Mouse (Mus musculus) cerebellum, adult 9-11 months (tissue): ENCODE data around the gene Cyp4f13.
A peak's percentile ranks its signal among the peaks of the same experiment; 100 is the strongest.

ENCODE experiments used
- DNase-seq: peaks from one replicate; pipeline ENCODE4 v3.0.0; 2022

Cyp4f13 gene

DNA sequence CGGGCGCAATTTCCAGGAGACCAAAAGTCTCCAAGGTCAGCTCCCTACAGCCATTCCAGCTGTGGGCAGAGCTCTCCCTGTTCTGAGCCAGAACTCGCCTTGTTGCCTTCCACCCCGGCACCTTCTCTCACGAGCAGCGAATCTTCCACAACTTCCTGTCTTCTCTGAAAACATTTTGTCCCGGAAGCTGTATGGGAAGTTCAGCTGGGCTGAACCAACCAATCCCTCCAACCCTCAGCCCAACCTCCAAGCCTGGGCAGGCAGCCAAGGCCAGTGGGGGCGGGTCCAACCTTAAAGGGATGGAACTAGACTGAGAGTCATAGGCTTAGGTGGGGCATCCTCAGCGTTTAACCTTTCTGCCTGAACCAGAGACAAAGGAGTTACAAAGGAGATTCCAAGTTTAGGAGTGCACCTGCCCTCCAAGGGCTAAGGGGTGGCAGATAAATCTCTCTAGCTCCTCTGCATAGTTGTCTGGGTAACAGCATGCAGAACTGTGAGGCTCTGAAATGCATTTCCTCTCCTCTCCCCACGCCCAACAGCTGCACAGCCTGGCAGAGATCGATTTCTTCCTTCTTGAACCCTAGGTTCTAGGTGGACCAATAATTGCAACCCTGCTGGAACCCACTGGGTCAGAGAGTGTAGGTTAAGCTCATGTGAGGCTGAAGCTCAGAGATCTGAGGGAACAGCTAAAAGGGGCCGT, at the start of gene Cyp4f13:
Gene Cyp4f13, minus strand, starts transcription at position 188 of the 700 bp plus-strand sequence.
- peak; percentile 91 for DNase-seq

DNA sequence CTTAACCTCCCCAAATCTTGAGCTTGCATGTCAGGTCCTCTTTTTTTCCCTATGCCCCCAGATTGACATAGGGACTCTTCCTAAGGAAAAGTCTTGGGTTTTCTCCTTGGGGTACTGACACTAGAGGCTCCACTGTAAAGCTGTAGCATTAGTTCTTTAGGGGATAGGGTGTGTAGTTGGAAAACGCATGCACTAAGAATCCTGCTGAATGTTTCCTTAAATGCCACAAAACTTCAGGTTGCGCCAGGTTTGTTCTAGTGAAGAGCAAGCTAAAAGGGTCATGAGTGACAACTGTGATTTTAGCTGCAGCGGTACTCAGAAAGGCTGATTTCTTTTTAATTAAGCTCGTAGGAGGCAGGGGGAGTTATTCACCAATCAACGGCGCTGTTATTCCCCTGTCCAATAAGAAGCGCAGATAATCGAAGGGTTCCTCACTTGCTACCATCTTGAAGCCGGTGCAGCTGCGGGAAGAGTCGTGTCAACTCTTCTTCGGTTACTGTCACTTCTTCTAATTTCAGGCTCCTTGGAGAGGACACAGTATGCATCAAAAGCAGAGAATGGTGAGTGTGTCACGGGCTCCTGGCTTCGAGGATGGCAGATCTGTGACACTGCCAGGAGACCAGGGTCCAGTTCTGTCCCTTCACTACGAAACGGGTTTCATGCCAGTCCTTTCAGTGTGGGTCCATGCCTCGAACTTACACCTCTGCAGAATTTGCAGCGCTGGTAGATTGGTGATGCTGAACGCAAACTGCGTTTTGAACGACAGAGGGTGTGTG, 45.7 kb upstream of the Cyp4f13 start, which contains the start of gene Zfp952:
Gene Zfp952, plus strand, starts transcription at position 431 of the 776 bp plus-strand sequence.
- peak; percentile 83 for DNase-seq

DNA sequence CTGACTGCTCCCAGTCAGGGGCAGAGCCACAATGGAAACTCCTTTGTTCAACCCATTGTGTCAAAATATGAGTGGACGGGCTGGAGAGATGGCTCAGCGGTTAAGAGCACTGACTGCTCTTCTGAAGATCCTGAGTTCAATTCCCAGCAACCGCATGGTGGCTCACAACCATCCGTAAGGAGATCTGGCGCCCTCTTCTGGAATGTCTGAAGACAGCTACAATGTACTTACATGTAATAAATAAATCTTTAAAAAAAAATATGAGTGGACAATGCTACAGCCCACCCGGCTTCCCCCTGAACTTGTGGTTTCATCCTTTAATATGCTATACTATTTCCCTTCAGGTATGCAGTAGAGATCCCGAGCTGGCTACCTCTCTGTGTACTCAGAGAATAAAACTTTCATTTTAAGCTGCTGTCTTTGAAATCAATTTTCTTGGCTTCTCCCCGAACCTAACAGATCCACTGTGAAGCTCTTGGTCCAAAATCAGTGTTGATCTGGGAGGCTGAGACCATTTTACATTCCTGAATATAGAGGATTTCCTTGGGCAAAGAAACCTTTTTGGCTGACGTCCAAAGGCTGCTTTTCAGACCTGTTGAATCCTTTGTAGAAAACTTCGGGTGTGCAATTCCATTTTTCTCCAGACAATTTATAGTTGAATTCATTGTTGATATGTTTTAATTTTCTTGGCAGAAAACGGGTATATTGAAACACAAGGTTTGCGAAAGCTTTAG, 44.9 kb upstream of the Cyp4f13 start:
- peak; percentile 18 for DNase-seq

DNA sequence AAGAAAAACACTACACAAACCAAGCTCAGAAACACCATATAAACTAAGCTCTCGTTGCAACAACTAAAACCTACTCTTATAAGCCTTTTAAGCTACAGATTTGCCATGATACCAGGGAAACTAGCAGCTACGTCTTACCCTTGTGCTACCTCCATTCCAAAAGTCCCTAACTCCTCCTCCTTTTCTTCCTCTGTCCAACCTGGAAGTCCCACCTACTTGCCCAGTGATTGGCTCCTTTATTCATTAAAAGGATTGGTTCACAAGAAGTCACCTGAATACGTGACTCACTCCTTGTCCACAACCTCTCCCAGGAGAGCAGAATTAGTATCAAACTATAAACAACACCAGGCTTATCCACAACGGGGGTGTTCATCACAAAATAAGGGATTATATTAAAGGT, 39.1 kb upstream of the Cyp4f13 start:
- no peak for DNase-seq

DNA sequence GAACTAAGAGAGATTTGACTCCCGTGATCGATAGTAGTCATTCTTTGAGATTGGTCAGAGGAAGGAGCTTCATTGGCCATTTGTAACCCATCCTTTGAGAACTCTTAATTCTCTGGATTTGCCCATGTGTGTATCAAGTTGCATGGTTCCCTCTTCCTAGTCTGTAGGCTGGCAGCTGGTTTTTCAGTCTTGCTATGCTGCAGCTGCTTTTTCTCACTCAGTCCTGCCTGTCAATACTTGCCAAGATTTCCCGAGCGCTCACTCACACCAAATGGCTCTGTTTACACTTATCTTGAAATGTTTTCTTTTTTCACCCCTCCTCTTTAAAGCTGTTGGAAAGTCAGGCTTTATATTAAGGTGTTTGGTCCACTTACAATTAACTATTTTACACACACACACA, 34.2 kb upstream of the Cyp4f13 start:
- DNase-seq: no peak

DNA sequence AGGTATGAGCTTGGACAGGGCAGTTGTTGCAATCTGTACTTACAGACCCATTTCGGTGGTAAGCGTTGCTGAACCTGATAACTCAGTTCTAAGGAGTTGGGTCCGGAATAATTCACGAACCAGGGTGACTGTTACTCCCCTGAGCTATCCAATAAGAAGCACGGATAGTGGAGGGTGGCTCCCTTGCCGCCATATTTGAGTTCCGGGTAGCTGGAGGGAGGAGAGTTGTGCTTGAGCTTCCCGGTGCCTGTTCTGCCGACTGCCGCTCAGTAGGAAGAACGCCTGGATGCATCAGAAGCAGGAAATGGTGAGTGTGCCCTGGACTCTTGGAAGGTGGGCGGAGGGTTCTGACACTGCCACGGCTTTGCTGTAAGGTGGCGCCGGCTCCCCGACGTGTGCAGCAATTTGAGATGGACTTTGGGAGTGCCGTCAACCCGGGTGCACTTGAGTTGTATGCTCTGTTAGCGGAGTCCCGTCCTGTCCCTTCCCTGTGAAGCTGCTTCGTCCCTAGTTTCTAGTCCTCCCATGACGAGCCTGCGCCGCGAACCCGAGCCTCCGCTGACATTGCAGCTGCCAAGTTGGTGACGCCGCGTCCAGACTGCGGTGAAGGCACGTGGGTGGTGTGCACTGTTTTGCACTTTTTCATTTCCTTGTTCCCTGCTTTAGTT, 18.6 kb upstream of the Cyp4f13 start, which contains the start of gene Zfp472:
Gene Zfp472, plus strand, starts transcription at position 192 of the 668 bp plus-strand sequence.
- peak; percentile 90 for DNase-seq

DNA sequence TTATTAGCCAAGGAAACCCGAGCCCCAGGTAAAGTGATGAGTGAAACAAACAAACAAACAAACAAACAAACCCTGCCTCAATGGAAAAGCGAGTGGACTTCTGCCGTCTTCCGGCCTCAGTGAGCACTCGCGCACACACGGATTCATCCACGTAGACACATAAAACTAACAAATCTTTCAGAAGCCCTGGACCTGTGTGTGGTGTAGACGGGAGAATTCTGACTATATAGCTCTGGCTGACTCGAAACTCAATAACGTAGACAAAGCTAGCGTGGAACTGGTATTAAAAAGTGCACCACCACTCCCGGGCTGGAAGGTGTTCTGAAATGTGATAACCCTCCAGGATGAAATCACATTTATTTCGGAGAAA, 18.0 kb upstream of the Cyp4f13 start:
- DNase-seq: no peak

DNA sequence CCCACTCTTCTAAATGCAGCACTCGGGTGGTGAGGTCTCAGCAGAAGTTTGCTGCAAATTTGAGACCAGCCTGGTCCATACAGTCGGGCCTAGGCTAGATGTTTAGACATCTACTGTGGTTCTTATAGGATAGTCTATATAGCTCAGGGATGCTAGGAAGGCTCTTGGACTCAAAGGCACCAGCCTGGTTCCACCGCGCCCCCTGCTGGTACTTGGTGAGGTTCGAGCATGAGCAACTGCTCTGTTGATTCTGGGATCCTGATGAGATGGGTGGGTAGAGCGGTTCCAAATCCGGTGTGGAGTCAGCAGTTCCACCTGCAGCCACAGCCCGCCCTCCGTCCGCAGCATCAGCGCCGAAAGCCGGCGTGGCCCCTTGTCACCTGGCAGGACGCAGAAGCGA, 4.2 kb upstream of the Cyp4f13 start:
- DNase-seq: peak; percentile 83

DNA sequence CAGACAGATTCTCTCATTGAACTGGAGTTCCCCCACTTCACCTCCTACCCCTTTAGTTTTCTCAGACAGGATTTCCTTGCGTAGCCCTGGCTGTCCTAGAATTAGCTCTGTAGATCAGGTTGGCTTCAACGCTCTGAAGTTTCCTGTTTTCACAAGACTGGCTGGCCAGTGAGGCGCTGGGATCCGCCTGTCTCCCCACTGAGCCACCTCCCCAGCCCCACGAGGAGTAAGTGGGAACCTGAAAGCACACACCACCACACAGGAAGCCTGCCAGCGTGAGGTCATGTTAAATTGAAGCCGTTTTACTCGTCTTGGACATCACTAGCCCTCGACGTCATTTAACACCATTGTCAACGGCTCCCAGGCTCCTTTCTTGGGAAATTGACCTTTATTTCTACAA, 3.8 kb upstream of the Cyp4f13 start:
- no peak for DNase-seq

DNA sequence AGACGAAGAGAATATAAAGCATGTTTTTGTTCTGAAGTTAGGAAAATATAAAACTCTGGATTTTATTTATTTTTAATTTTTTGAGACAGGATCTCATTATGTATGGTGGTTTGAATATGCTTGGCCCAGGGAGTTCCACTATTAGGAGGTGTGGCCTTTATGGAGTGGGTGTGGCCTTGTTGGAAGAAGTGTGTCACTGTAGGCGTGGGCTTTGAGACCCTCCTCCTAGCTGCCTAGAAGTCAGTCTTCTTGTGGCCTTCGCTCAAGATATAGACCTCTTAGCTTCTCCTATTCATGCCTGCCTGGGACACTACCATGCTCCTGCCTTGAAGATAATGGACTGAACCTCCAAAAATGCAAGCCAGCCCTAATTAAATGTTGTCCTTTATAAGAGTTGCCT, 2.9 kb upstream of the Cyp4f13 start:
- DNase-seq: no peak

DNA sequence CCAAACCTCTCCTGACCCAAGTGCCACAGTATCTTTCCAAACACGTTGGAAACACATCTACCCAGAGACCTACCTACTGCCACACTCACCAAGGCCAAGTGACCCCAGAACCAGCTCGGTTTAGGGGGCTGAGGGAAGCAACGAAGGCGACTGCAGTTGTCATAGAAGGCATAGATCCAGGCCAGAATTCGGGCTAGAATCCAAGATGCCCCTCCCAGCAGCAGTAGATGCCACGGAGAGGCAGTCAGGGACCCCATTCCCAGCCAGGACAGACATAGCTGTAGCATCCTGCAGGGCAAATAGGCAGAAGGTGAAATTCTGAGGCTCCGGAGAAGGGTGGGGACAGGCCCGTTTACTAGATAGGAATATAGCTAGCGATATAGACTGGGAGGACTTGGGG, 486 bp downstream of the Cyp4f13 start:
- no peak for DNase-seq

DNA sequence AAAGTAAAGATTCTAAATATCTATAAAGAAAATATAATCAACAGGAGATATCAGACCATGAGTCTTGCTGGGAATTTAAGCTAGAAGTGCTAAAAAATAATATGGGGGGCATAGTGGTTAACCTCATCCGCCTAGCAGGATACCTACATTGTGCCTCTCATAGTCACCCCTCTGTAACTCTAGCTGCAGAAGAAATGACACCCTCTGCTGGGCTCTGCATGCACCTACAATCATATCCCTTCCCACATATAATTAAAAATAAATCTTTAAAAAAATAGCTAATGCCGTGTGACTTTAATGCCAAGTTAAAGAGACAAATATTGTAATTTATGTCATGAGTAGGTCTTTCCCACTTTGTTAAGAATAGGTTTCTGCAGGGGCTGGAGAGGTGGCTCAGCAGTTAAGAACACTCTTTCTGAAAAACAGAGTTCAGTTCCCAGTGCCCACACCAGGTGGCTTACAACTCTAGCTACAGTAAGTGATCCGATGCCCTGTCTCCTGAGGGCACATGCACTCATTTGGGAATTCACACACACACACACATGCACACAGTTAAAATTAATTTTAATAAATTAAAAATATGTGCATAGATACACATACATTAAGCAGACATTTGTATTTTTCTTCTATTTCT, 2.7 kb downstream of the Cyp4f13 start:
- no peak for DNase-seq

DNA sequence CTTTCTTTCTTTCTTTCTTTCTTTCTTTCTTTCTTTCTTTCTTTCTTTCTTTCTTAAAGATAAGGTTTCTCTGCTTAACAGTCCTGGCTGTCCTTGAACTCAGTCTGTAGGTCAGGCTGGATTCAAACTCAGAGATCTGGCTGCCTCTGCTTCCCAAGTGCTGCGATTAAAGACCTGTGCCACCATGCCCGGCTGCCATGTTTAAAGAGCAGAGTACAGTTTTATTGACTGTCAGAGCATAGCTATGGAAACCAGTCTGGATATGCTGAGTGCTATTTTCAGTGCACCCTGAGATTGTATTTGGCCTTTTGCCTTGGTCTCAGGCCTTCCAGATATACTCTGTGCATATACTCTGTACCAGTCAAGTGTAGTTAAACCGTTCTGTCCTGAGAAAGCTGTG, 3.5 kb downstream of the Cyp4f13 start:
- no peak for DNase-seq

DNA sequence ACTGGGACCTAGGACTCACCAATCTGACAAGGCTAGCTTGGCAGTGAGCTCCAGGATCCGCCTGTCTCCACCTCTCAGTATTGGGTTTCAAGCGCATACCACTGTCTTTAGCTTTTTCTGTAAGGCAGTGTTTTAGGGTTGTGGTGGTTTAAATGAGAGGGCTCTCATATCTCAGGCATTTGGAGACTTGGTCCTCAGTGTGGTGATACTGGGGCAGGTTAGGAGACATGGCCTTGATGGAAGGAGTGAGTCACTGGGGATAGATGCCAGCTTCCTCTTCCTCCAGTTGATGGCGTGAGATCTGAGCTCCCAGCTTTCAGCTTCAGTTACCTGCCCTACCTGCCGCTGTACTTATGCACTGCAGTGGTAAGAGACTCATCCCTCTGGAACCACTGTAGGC, 7.4 kb downstream of the Cyp4f13 start:
- no peak for DNase-seq

DNA sequence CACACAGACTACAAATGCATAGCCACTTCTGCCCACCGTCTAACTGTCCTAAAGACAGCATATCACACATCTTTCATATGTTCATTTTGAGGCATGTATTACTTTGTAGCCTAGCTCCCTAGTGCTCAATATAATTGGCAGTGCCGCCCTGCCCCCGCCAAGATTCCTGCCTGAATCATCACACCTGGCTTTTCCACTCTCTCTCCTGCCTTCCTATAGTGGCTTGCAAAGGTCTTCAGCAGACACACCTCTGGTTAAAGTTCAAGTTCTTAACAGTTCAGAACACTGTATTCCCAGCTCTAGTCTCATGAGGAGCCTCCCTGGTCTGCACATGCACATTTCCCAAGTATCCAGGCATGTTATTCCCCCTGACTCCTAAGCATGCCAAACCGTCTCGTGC, 19.4 kb downstream of the Cyp4f13 start:
- DNase-seq: no peak

DNA sequence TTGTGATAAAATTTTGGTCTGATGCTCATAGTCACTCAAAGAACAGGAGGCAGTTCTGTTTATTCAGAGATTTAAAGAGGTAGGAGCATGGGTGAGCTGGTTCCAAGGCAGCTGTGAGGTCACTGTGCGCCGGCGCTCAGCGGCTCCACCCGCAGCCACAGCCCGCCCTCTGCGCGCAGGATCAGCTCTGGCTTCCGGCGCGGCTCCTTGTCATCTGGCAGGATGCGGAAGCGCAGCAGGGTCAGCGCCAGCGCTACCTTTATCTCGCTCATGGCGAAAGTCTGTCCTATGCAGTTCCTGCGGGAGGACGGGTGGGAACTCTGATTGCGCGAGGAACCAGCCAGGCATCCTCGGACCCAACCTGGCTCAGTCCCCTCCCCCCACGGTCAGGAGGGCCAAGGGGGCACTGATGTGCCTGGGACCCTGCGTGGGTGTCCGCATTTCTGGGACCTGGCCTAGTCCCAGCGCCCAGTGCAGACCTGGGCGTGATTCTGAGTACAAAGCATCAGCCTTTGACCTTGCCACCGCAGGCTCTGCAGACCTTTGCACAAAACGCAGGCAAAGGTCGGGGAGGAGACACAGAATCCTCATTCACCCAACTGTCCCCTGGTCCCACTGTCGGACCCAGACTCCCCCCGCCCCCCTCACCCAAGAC, 22.4 kb downstream of the Cyp4f13 start:
- DNase-seq: peak; percentile 78

DNA sequence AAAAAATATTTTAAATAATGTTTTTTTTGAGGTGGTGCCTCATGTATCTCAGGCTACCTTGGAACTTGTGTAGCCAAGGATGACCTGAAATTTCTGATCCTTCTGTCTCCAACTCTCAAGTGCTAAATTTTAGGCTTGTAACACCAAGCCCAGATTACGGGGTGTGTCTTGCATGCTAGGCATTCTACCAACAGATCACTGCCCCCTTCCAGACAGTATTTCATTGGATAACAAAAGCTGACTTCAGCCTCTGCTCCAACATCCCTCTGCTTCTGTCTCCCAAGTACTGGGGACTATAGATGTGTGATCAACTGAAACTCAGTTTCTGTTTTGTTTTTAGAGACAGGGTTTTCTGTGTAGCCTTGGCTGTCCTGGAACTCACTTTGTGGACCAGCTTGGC, 23.5 kb downstream of the Cyp4f13 start:
- no peak for DNase-seq

DNA sequence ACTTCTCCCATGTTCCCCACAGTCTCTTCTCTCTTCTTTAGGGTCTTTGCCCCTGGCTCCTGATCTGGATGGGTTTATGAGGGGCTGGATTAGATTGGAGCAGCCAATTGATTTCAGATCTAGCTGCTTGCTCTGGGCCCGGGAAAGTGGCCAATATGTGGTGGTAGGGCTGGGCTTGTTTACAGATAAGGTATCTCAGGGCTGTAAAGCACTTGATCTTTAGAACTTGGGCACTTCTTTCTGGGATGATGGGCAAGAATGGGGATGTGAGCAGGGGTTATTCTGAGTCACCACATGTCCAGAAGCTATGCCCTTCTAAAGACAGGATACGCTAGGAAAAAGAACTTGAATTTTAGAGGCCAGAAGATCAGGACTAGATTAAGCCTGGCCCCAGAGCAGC, 28.1 kb downstream of the Cyp4f13 start:
- DNase-seq: no peak

DNA sequence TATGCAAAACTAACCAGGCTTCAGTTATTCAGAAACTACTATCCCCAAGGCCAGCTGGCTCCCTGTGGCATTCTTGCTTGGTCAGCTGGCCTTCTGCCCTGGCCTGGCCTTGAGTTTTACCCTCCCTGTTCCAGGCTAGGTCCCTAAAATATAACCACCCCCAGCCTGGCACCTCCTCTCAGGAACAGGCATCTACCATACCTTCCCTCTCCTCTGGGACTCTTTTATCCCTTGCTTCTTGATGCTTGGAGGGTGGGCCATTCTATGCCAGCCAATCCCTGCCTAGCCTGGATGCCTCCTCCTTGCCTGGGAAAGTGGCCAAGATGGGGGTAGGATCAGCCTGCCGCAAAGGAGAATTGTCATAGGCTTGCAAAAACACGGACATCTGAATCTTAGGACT, 30.1 kb downstream of the Cyp4f13 start, which contains the start of gene Cyp4f14:
Gene Cyp4f14, minus strand, starts transcription at position 212 of the 400 bp plus-strand sequence.
- peak; percentile 69 for DNase-seq

DNA sequence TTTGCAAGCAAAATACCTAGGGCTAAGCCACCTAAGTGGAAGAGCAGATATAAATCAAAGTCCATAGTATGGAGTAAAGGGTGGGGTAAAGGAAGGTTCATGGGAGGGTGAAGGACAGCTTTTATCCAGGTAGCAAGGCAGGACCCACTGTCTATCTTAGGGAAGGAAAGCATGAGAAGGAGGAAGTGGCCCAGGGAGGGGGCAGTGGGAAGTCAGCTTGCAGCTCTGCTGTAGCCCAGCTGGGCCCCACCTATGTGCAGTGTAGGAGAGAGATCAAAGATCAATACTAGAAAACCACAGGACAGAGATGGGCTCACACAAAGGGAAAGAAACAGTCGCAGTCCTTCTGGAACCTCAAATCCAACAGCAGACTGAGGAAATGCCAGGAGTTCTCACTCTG, 31.1 kb downstream of the Cyp4f13 start:
- DNase-seq: no peak

DNA sequence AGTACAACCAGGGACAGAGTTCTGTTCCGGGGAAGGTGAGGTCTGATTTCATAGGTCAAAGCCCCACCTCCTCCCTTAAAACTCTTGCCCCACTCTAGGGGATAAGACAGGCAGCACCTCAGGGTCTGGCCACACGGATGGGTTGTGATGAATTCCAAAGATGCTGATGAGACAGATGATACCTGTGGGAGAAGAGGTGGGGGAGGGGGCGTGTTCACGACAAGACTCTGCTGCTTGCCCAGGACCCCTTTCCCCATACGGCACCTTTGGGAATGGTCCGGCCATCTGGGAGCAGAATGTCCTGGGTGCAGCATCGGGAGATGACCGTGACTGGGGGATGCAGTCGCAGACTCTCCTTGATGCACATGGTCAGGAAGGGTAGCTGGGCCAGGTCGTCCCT, 41.0 kb downstream of the Cyp4f13 start:
- DNase-seq: no peak

DNA sequence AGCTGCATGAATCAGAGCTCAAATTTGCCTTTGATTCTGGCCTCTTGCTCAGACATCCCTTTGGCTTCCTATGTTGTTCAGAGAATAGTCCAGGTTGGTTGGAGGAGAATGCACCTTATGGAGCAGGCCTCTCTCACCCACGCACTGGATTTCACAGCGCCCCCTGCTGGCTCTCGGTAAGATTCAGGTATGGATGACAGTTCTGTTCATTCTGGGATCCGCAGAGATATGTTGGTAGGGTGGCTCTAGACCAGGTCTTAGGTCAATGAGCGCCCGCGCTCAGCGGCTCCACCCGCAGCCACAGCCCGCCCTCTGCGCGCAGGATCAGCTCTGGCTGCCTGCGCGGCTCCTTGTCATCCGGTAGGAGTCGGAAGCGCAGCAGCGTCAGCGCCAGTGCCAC, 42.0 kb downstream of the Cyp4f13 start:
- DNase-seq: peak; percentile 40
